16 mouse cellular contexts compared by ENCODE assay signal in the genomic region with DNA sequence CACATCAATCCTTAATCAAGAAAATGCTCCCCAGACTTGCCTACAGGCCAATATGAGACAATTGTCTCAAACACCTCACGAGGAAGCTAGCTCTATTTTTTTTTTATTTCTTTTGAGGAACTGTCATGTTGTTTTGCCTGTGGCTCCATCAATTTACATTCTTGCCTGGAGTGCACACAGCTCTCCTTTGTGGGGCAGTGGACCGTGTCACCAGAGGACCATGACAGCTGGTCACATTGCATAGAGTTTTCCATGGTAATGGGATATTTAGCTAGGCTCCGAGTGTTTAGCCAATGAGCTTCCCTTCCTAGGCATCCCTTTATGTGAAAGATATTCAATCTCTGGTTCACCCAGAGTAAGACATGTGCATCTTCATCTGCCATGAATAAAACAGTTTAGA.
"Had no signal": no experiment of that assay in that cellular context is flagged by ENCODE, and none has a peak within 500 bp of the region (broad histone marks: within the 10 kb centered on the region; RNA-seq: fewer than 3 reads in every experiment).

No protein-coding gene starts in this region.

- ATAC-seq: liver, postnatal 0 days had no signal

- H3K9ac ChIP-seq: limb, embryonic 12.5 days; liver, embryonic 13.5 days; liver, postnatal 0 days; lung, embryonic 15.5 days; neural tube, embryonic 13.5 days had no signal

- H3K27me3 ChIP-seq: limb, embryonic 12.5 days; liver, embryonic 13.5 days; lung, embryonic 15.5 days; neural tube, embryonic 13.5 days had no signal

- H3K4me3 ChIP-seq: layer of hippocampus, adult 2 months; limb, embryonic 12.5 days; liver, embryonic 13.5 days; lung, embryonic 15.5 days; megakaryocyte, embryonic 14.5 days; neural tube, embryonic 13.5 days had no signal

- H3K9me3 ChIP-seq: limb, embryonic 12.5 days; liver, embryonic 13.5 days; lung, embryonic 15.5 days; megakaryocyte, embryonic 14.5 days; neural tube, embryonic 13.5 days had no signal

- H3K27ac ChIP-seq: kidney, postnatal 0 days; layer of hippocampus, adult 2 months; limb, embryonic 12.5 days; liver, embryonic 13.5 days; lung, embryonic 15.5 days; macrophage; neural tube, embryonic 13.5 days had no signal

- H3K4me1 ChIP-seq: limb, embryonic 12.5 days; liver, embryonic 13.5 days; lung, embryonic 15.5 days; neural tube, embryonic 13.5 days had no signal

- H3K4me2 ChIP-seq: limb, embryonic 12.5 days; liver, embryonic 13.5 days; lung, embryonic 15.5 days; neural tube, embryonic 13.5 days had no signal

- H3K36me3 ChIP-seq: limb, embryonic 12.5 days; liver, embryonic 13.5 days; lung, embryonic 15.5 days; neural tube, embryonic 13.5 days had no signal

- DNase-seq: kidney, adult 9 months; kidney, postnatal 36 days; liver; liver, embryonic 13.5 days; liver, postnatal 0 days; lung, postnatal 14 days; right cerebral cortex, adult 18-20 months; right cerebral cortex, postnatal 25 days; thymus, postnatal 36 days had no signal
